Mouse (Mus musculus): ENCODE measurements at regions not wholly inside any gene's neighbourhood (a gene's known extent, or its start where the extent isn't known, plus 50 kb on each side); places are given as distances from the start of the nearest gene placed in this dataset.

DNA sequence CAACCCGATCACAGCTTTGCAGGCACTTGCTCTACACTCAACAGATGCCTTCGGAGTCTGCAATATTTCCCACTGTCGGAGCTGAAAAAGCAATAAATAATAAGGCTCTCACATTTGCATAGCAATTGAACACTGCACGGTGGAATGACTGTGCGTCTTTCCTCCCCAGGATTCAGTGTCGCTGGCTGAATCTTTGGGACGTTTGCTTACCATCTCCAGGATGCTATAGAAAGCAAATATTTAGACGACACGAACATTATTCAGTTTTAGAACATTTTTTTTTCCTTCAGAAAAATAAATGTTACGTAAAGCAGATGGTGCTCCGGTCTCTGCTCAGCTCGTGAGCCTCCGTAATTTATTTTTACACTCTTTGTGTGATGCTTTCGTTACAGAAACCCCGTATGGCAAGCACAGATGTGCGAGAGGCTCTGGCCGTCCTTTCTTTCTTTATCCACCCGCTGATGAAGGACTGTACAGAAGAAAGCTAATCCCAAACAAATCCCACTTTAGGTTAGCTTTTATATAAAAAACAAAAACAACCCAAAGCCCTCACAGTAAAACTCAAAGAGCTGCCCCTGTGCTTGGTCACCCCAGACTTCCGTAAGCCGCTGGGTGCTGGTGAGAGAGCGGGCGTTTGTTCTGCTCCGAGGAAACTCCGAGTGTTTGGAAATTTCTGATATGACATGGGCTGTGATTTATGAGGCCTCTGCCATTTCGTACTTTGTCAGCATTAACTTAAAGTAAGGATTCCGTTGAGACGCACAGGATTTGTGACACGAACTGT is 464.3 kb downstream of the Ajap1 start:
- Histone ChIP-seq H3K27me3 (ENCODE audit: control insufficient read depth, insufficient read depth, low read length) (no peaks in the 10 kb centered on the region), H3K36me3 (ENCODE audit: control insufficient read depth, insufficient read depth, low read length) (no peaks in the 10 kb centered on the region), H3K27ac (replicated peaks; ENCODE audit: low read depth, low read length) (no peak overlapping the region), H3K4me3 (ENCODE audit: low read depth, low read length) (no peak overlapping the region), H3K4me1 (ENCODE audit: control insufficient read depth, insufficient read depth, low read length) (peaks cover 5% of the 10 kb centered on the region; the same call in 1 of the 2 replicates), H3K9me3 (ENCODE audit: control insufficient read depth, low read length) (no peaks in the 10 kb centered on the region), H3K4me2 (ENCODE audit: low read depth, severe bottlenecking) (no peak overlapping the region), H3K9ac (ENCODE audit: low read length) (no peak overlapping the region)
- DNase-seq (ENCODE audit: low spot score) (no peak), ATAC-seq (ENCODE audit: insufficient number of reproducible peaks, low FRiP score, low TSS enrichment, low read depth) (no peak)
- WGBS = 66% methylated on average over 28 of the region's 28 CpGs

DNA sequence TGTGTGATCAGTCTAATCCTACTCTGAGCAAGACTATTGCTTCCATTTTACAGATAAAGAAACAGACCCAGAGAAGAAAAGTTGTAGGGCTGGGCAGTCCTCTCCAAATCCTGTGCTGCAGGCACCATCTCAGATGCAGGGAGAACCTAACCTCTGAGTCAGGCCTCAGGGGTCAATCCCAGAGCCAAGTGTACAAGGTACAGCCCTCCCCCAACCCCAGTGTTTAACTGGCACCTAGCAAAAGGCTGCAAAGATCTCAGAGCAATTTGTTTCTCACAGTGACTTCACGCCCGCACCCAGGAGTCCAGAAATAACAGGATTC is 464.8 kb downstream of the Ajap1 start:
- no peaks in the 10 kb centered on the region for H3K36me3 ChIP-seq (ENCODE audit: control insufficient read depth, insufficient read depth, low read length)
- no peak for ATAC-seq (ENCODE audit: insufficient number of reproducible peaks, low FRiP score, low TSS enrichment, low read depth)
- H3K9me3 ChIP-seq (ENCODE audit: control insufficient read depth, low read length) = no peaks in the 10 kb centered on the region
- no peak overlapping the region for H3K27ac ChIP-seq (replicated peaks; ENCODE audit: low read depth, low read length)
- H3K4me2 ChIP-seq (ENCODE audit: low read depth, severe bottlenecking) = no peak overlapping the region
- peak; percentile 27 for DNase-seq (ENCODE audit: low spot score)
- H3K27me3 ChIP-seq (ENCODE audit: control insufficient read depth, insufficient read depth, low read length) = no peaks in the 10 kb centered on the region
- no peak overlapping the region for H3K9ac ChIP-seq (ENCODE audit: low read length)
- peaks cover 5% of the 10 kb centered on the region; the same call in 1 of the 2 replicates for H3K4me1 ChIP-seq (ENCODE audit: control insufficient read depth, insufficient read depth, low read length)
- H3K4me3 ChIP-seq (ENCODE audit: low read depth, low read length) = no peak overlapping the region
- WGBS = 82% methylated on average over 2 of the region's 2 CpGs

DNA sequence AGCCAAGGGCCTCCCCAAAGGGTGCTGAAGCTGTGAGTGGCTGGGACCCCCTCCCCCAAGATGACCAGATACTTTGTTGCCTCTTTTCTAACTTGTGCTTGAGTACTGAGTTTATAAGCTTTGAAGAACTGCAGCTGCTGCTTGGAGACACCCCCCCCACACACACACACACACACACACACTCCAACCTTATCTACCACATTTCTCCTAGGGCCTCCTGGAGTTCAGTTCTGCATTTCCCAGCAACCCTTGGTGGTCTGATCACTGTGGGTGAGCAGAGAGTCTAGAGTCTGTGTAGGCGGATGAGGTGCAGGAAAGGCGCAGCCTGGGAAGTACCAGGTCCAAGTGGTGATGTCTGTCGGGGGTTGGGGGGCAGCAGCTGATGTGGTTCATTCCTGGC is 479.3 kb downstream of the Ajap1 start:
- DNase-seq (ENCODE audit: low spot score) = no peak
- Histone ChIP-seq H3K36me3 (ENCODE audit: control insufficient read depth, insufficient read depth, low read length) (no peaks in the 10 kb centered on the region), H3K4me1 (ENCODE audit: control insufficient read depth, insufficient read depth, low read length) (no peaks in the 10 kb centered on the region), H3K9me3 (ENCODE audit: control insufficient read depth, low read length) (no peaks in the 10 kb centered on the region), H3K9ac (ENCODE audit: low read length) (no peak overlapping the region), H3K27ac (replicated peaks; ENCODE audit: low read depth, low read length) (no peak overlapping the region), H3K27me3 (ENCODE audit: control insufficient read depth, insufficient read depth, low read length) (no peaks in the 10 kb centered on the region), H3K4me2 (ENCODE audit: low read depth, severe bottlenecking) (no peak overlapping the region), H3K4me3 (ENCODE audit: low read depth, low read length) (no peak overlapping the region)
- 77% methylated on average over 3 of the region's 3 CpGs for WGBS
- ATAC-seq (ENCODE audit: insufficient number of reproducible peaks, low FRiP score, low TSS enrichment, low read depth) = no peak

DNA sequence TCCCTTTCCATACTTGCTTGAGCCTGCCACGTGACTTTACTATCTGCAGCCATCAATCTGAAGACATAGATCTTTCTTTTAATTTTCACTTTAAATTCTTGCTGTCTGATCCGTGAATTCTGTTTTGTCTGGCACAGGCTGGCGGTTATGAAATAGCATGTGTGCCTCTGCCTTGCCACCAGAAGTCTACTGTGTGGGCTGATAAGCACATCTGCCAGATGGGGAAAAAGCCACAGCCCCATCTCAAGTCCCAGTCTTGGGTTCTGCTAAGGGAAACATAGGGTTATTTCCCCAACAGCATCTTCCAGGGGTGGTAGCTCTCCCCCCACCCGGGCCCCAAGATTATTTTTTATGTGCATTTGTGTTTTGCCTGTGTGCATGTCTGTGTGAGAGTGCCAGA is 480.1 kb downstream of the Ajap1 start:
- Histone ChIP-seq H3K27me3 (ENCODE audit: control insufficient read depth, insufficient read depth, low read length) (no peaks in the 10 kb centered on the region), H3K4me2 (ENCODE audit: low read depth, severe bottlenecking) (no peak overlapping the region), H3K36me3 (ENCODE audit: control insufficient read depth, insufficient read depth, low read length) (no peaks in the 10 kb centered on the region), H3K4me1 (ENCODE audit: control insufficient read depth, insufficient read depth, low read length) (no peaks in the 10 kb centered on the region), H3K9ac (ENCODE audit: low read length) (no peak overlapping the region), H3K9me3 (ENCODE audit: control insufficient read depth, low read length) (no peaks in the 10 kb centered on the region), H3K4me3 (ENCODE audit: low read depth, low read length) (no peak overlapping the region), H3K27ac (replicated peaks; ENCODE audit: low read depth, low read length) (no peak overlapping the region)
- ATAC-seq (ENCODE audit: insufficient number of reproducible peaks, low FRiP score, low TSS enrichment, low read depth) (no peak), DNase-seq (ENCODE audit: low spot score) (no peak)
- WGBS = 87% methylated on average over 4 of the region's 4 CpGs

DNA sequence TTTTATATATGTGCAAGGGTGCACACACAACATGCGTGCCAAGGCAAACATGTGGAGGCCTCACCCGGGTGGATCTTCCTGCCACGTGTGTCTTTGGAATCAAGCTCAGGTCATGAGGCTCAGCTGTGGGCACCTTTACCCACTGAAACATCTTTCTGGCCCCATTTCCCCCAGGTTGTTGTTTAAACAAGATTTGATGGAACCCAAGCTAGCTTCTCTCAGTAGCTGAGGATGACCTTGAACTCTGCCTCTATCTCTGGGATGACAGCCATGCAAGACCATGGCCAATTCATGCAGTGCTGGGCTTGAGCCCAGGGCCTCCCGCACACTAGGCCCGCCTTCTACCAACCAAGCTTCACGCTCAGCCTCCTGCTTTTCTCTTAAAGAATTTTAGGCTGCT is 480.9 kb downstream of the Ajap1 start:
- no peak overlapping the region for H3K9ac ChIP-seq (ENCODE audit: low read length)
- H3K36me3 ChIP-seq (ENCODE audit: control insufficient read depth, insufficient read depth, low read length) = no peaks in the 10 kb centered on the region
- no peak overlapping the region for H3K27ac ChIP-seq (replicated peaks; ENCODE audit: low read depth, low read length)
- no peaks in the 10 kb centered on the region for H3K27me3 ChIP-seq (ENCODE audit: control insufficient read depth, insufficient read depth, low read length)
- no peak overlapping the region for H3K4me3 ChIP-seq (ENCODE audit: low read depth, low read length)
- H3K9me3 ChIP-seq (ENCODE audit: control insufficient read depth, low read length) = no peaks in the 10 kb centered on the region
- no peaks in the 10 kb centered on the region for H3K4me1 ChIP-seq (ENCODE audit: control insufficient read depth, insufficient read depth, low read length)
- DNase-seq (ENCODE audit: low spot score) (no peak), ATAC-seq (ENCODE audit: insufficient number of reproducible peaks, low FRiP score, low TSS enrichment, low read depth) (no peak)
- WGBS = 84% methylated on average over 6 of the region's 6 CpGs
- H3K4me2 ChIP-seq (ENCODE audit: low read depth, severe bottlenecking) = no peak overlapping the region

DNA sequence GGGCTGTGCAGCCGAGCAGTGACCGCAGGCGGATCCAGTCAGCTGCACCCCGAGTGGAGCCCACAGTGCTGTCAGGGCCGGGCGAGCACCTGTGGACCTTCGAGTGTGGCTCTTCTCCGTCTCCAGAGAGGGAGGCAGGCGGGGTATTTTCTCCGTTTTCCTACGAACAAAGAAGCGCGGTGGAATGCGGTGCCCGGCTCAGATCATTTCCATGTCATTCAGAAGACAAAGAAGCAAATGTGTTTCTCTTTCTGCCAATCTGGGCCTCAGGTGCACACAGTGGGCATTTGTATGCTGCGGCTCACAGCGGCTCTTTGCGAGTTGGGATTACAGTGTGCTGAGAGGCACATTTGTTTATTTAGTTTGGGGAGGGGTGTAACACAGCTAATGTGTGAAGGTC is 483.1 kb downstream of the Ajap1 start:
- H3K9me3 ChIP-seq (ENCODE audit: control insufficient read depth, low read length) = no peaks in the 10 kb centered on the region
- DNase-seq (ENCODE audit: low spot score) (no peak), ATAC-seq (ENCODE audit: insufficient number of reproducible peaks, low FRiP score, low TSS enrichment, low read depth) (no peak)
- no peaks in the 10 kb centered on the region for H3K4me1 ChIP-seq (ENCODE audit: control insufficient read depth, insufficient read depth, low read length)
- 73% methylated on average over 18 of the region's 18 CpGs for WGBS
- no peak overlapping the region for H3K27ac ChIP-seq (replicated peaks; ENCODE audit: low read depth, low read length)
- H3K9ac ChIP-seq (ENCODE audit: low read length) = no peak overlapping the region
- no peaks in the 10 kb centered on the region for H3K27me3 ChIP-seq (ENCODE audit: control insufficient read depth, insufficient read depth, low read length)
- no peak overlapping the region for H3K4me3 ChIP-seq (ENCODE audit: low read depth, low read length)
- no peak overlapping the region for H3K4me2 ChIP-seq (ENCODE audit: low read depth, severe bottlenecking)
- no peaks in the 10 kb centered on the region for H3K36me3 ChIP-seq (ENCODE audit: control insufficient read depth, insufficient read depth, low read length)

DNA sequence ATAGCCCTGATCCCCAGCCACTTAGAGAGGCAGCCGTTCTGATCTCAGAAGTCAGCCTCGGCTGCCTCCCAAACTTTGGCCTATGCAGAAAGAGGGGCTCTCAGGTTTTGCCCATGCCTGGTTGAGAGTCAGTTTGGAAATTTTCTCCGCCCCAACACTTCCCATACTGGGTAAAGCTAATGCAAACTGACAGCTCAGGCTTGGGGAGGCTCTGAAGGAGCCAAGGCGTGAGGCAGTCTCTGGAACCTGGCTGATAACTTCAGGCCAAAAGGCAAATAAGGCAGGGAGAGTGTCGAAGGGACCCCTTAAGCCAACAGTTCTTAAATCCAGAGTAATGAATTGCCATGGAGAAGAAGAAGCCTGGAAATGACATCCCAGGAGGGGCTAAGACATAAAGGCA is 485.4 kb downstream of the Ajap1 start:
- Histone ChIP-seq H3K4me3 (ENCODE audit: low read depth, low read length) (no peak overlapping the region), H3K4me1 (ENCODE audit: control insufficient read depth, insufficient read depth, low read length) (no peaks in the 10 kb centered on the region), H3K9ac (ENCODE audit: low read length) (no peak overlapping the region), H3K27ac (replicated peaks; ENCODE audit: low read depth, low read length) (no peak overlapping the region), H3K9me3 (ENCODE audit: control insufficient read depth, low read length) (no peaks in the 10 kb centered on the region), H3K27me3 (ENCODE audit: control insufficient read depth, insufficient read depth, low read length) (no peaks in the 10 kb centered on the region), H3K36me3 (ENCODE audit: control insufficient read depth, insufficient read depth, low read length) (no peaks in the 10 kb centered on the region), H3K4me2 (ENCODE audit: low read depth, severe bottlenecking) (no peak overlapping the region)
- WGBS = 76% methylated on average over 5 of the region's 5 CpGs
- DNase-seq (ENCODE audit: low spot score) = no peak
- ATAC-seq (ENCODE audit: insufficient number of reproducible peaks, low FRiP score, low TSS enrichment, low read depth) = no peak

DNA sequence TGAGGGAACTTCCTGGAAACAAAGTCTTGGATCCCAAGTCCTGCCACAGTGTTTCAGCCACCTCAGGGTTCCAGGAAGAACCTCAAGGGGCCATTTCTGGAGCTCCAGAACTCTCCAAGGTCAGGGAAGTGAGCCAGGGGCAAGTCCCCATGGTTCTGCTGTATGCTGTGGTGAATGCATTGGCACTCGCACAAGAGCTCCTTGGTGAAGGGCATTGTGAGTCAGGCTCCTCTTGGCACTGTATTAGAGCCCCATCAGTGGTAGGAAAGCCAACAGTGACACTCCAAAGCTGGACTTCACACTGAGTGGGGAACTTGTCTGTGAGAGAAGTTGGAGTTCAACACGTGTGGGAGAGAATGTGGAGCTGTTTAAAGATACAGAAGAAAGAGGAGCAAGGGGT is 486.0 kb downstream of the Ajap1 start:
- H3K36me3 ChIP-seq (ENCODE audit: control insufficient read depth, insufficient read depth, low read length) = no peaks in the 10 kb centered on the region
- H3K4me1 ChIP-seq (ENCODE audit: control insufficient read depth, insufficient read depth, low read length) = no peaks in the 10 kb centered on the region
- H3K4me2 ChIP-seq (ENCODE audit: low read depth, severe bottlenecking) = no peak overlapping the region
- ATAC-seq (ENCODE audit: insufficient number of reproducible peaks, low FRiP score, low TSS enrichment, low read depth) = no peak
- no peak overlapping the region for H3K4me3 ChIP-seq (ENCODE audit: low read depth, low read length)
- no peaks in the 10 kb centered on the region for H3K27me3 ChIP-seq (ENCODE audit: control insufficient read depth, insufficient read depth, low read length)
- WGBS = 81% methylated on average over 2 of the region's 2 CpGs
- no peak overlapping the region for H3K9ac ChIP-seq (ENCODE audit: low read length)
- DNase-seq (ENCODE audit: low spot score) = no peak
- no peaks in the 10 kb centered on the region for H3K9me3 ChIP-seq (ENCODE audit: control insufficient read depth, low read length)
- no peak overlapping the region for H3K27ac ChIP-seq (replicated peaks; ENCODE audit: low read depth, low read length)

DNA sequence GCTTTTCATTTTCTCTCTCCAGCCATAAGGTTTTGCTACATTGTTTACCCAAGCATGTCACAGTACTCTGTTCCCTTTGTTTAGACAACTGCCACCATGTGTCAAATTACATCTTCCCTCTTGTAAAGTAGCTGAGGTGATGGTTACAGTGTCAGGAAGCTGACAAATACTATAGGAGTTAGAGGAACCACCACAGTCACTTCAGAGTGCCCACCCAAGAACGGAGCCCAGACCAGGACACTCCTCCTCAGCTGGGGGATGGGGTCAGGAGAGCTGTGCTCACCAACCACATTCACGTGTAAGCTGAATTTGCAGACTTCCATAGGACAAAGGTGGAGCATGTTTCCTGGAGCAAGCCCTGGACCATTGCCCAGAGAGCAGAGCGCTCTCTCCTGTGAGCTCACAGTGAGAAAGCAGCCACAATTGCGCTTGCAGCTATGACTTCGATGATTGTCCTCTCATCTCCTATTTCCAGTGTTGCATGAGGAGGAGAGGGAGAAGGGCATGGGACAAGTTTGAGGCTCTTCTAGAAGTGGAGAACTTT is 487.5 kb downstream of the Ajap1 start:
- no peaks in the 10 kb centered on the region for H3K27me3 ChIP-seq (ENCODE audit: control insufficient read depth, insufficient read depth, low read length)
- no peaks in the 10 kb centered on the region for H3K9me3 ChIP-seq (ENCODE audit: control insufficient read depth, low read length)
- WGBS = 64% methylated on average over 5 of the region's 5 CpGs
- ATAC-seq (ENCODE audit: insufficient number of reproducible peaks, low FRiP score, low TSS enrichment, low read depth) (no peak), DNase-seq (ENCODE audit: low spot score) (no peak)
- H3K4me1 ChIP-seq (ENCODE audit: control insufficient read depth, insufficient read depth, low read length) = no peaks in the 10 kb centered on the region
- no peak overlapping the region for H3K9ac ChIP-seq (ENCODE audit: low read length)
- H3K27ac ChIP-seq (replicated peaks; ENCODE audit: low read depth, low read length) = no peak overlapping the region
- no peak overlapping the region for H3K4me3 ChIP-seq (ENCODE audit: low read depth, low read length)
- no peak overlapping the region for H3K4me2 ChIP-seq (ENCODE audit: low read depth, severe bottlenecking)
- H3K36me3 ChIP-seq (ENCODE audit: control insufficient read depth, insufficient read depth, low read length) = no peaks in the 10 kb centered on the region
